Mouse (Mus musculus): ENCODE measurements around the gene Smim12. TPM values are rescaled to one million over a fixed set of nuclear protein-coding genes. Genes with fewer than 3 reads are reported as not detected.

The Smim12 gene
- total RNA-seq, 2 experiments from 2014 or later, result 27.1 to 29.3 TPM

Other genes starting within 250 kb of the Smim12 start
- gene Sfpq, start 222.5 kb upstream of the Smim12 start, total RNA-seq (2021), result 100 to 1,000 TPM; 459 to 501 TPM
- 10 to 100 TPM; 15.6 to 17.5 TPM for gene Zmym1, start 182.6 kb upstream of the Smim12 start, total RNA-seq (2021)
- gene Zmym6, start 166.4 kb upstream of the Smim12 start, total RNA-seq (2021), result 10 to 100 TPM; 40.1 to 40.3 TPM
- 1 to 10 TPM; 4.4 to 4.9 TPM for gene Tmem35b, start 120.1 kb upstream of the Smim12 start, total RNA-seq (2021)
- 100 to 1,000 TPM; 111 to 125 TPM for gene Dlgap3, start 74.6 kb upstream of the Smim12 start, total RNA-seq (2021)
- 10 to 100 TPM; 11.3 to 12.9 TPM for gene Gja4, start 70.3 kb downstream of the Smim12 start, total RNA-seq (2021)
- gene Gjb3, start 87.1 kb downstream of the Smim12 start, total RNA-seq (2021), result under 1 TPM; 0.60 to 0.70 TPM
- not detected for gene Gjb4, start 110.3 kb downstream of the Smim12 start, total RNA-seq (2021)
- gene Gjb5, start 114.4 kb downstream of the Smim12 start, total RNA-seq (2021), result under 1 TPM in 1 of 2 experiments, not detected in 1; 0.20 TPM